Mouse (Mus musculus) midbrain, embryonic 11.5 days (tissue): ENCODE measurements around the gene Ptgs1. TPM values are rescaled to one million over a fixed set of nuclear protein-coding genes. Genes with fewer than 3 reads are reported as not detected.

Experiments
- ATAC-seq: fragments of 200-750 bp; cut with Nextera tagmentation; 2 replicates; pipeline ENCODE4 v1.8.0; 2017; ENCODE audit warnings: moderate TSS enrichment, moderate library complexity; ENCODE audit not compliant: low FRiP score
- DNase-seq: peaks from one replicate; pipeline ENCODE4 v3.0.0; 2015; ENCODE audit warnings: low spot score; ENCODE audit errors: missing footprints
- H3K27ac ChIP-seq: fragments of 300-500 bp; sonication (generic); 2 replicates; pipeline ENCODE4 v1.5.1; 2014; ENCODE audit warnings: low read depth, low read length
- H3K27me3 ChIP-seq: fragments of 300-500 bp; sonication (generic); 2 replicates; pipeline ENCODE4 v1.6.1; 2014; ENCODE audit warnings: mild to moderate bottlenecking, low read length, moderate library complexity, mixed read lengths; ENCODE audit not compliant: control insufficient read depth, insufficient read depth
- H3K36me3 ChIP-seq: fragments of 300-500 bp; sonication (generic); 2 replicates; pipeline ENCODE4 v1.6.1; 2014; ENCODE audit warnings: mild to moderate bottlenecking, low read length, moderate library complexity, mixed read lengths; ENCODE audit not compliant: control insufficient read depth, insufficient read depth
- H3K4me1 ChIP-seq: fragments of 300-500 bp; sonication (generic); 2 replicates; pipeline ENCODE4 v1.6.1; 2014; ENCODE audit warnings: low read length; ENCODE audit not compliant: control insufficient read depth, insufficient read depth
- H3K4me2 ChIP-seq: fragments of 300-500 bp; sonication (generic); 2 replicates; pipeline ENCODE4 v1.6.1; 2014; ENCODE audit warnings: mild to moderate bottlenecking, moderate library complexity
- H3K4me3 ChIP-seq: fragments of 300-500 bp; sonication (generic); 2 replicates; pipeline ENCODE4 v1.5.1; 2014; ENCODE audit warnings: low read depth, low read length
- H3K9ac ChIP-seq: fragments of 300-500 bp; sonication (generic); 2 replicates; pipeline ENCODE4 v1.6.1; 2014; ENCODE audit warnings: low read length
- H3K9me3 ChIP-seq: fragments of 300-500 bp; sonication (generic); 2 replicates; pipeline ENCODE4 v1.6.1; 2016; ENCODE audit warnings: low read length; ENCODE audit not compliant: control insufficient read depth
- WGBS: fragments of 180-500 bp; shearing (Covaris S2); extraction: QIAGEN DNeasy Blood & Tissue Kit; methylation state at CpG from one replicate; pipeline ENCODE4 v1.1.7; 2014; 5-methylcytosine and 5-hydroxymethylcytosine counted together
- polyA plus RNA-seq: library from polyadenylated mRNA; unstranded; fragments of >200 nt; fragmentation: Nextera tagmentation; extraction: Ambion mirVana; gene quantifications from 2 replicates; pipeline ENCODE4 v1.2.1, GENCODE M21; 2014

Gene Ptgs1
- polyA plus RNA-seq, 1 experiment from 2014 or later = 4.2 TPM

- Histone ChIP-seq H3K9ac (no peak overlapping the region), H3K4me2 (no peak overlapping the region), H3K9me3 (peaks cover 3% of the 10 kb centered on the region), H3K36me3 (no peaks in the 10 kb centered on the region), H3K4me1 (no peaks in the 10 kb centered on the region), H3K4me3 (no peak overlapping the region), H3K27ac (no peak overlapping the region), H3K27me3 (no peaks in the 10 kb centered on the region)
- DNase-seq = no peak
- WGBS = 92% methylated on average over 5 of the region's 5 CpGs
- ATAC-seq = no peak
These were observed 6.7 kb downstream of the Ptgs1 start for GRCm38 (mm10) chr2:36236889-36237288.

DNA sequence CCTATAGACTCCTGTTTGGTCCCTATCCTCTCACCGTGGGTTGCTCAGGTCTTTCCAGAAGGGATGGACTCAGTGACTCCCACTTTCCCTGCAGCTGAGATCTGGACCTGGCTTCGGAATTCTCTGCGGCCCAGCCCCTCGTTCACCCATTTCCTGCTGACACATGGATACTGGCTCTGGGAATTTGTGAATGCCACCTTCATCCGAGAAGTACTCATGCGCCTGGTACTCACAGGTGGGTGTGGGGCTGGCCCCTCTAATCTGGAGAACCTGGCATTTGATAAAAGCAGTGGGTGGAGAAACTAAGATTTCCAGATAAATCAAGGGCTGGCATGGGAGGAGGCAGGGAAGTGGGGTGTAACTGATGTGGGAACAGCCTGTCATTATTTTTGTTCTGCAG, 7.3 kb downstream of the Ptgs1 start:
- Histone ChIP-seq H3K9ac (no peak overlapping the region), H3K27me3 (no peaks in the 10 kb centered on the region), H3K9me3 (peaks cover 3% of the 10 kb centered on the region), H3K4me1 (no peaks in the 10 kb centered on the region), H3K4me3 (no peak overlapping the region), H3K36me3 (no peaks in the 10 kb centered on the region), H3K4me2 (no peak overlapping the region), H3K27ac (no peak overlapping the region)
- WGBS = 88% methylated on average over 6 of the region's 6 CpGs
- ATAC-seq (no peak), DNase-seq (no peak)

DNA sequence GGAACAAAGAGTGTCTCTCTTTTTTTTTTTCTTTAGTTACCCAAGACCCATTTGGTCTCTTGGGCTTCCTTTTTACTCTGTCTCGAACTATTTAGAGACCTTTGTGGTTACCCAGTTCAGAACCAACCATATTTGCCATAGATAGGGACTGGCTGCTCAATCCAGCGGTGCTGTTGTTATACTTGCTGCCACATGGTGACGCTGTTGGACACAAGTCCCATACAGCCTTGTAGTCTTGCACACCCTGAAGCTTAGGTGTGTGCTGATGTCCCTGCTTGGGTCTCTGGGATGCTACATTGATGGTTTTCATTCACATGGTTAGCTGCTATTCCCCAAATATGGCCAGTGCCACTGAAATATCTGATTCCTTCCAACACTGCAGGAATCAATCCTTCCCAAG, 8.2 kb downstream of the Ptgs1 start:
- Histone ChIP-seq H3K4me1 (no peaks in the 10 kb centered on the region), H3K9me3 (peaks cover 3% of the 10 kb centered on the region), H3K36me3 (no peaks in the 10 kb centered on the region), H3K27me3 (no peaks in the 10 kb centered on the region), H3K27ac (no peak overlapping the region), H3K9ac (no peak overlapping the region), H3K4me3 (no peak overlapping the region), H3K4me2 (no peak overlapping the region)
- 67% methylated on average over 3 of the region's 3 CpGs for WGBS
- DNase-seq (no peak), ATAC-seq (no peak)

DNA sequence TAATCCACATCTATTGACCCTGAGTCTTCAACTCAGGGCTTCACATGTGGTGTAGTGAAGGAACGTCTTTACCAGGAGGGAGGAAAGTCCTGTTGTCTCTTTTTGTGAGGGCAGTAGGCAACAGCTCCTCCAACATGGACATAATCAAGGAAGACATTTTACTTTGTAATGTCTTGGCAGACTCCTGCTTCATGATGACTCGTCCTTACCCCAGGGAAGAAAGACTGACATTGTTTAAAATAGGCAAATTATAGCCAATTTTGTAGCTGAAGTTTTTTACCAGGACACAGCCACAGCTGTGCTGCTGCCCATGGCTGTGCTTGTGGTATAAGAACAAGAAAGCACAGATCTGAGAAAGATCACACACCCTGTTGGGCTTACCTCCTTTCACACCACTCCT, 8.7 kb downstream of the Ptgs1 start:
- Histone ChIP-seq H3K4me2 (no peak overlapping the region), H3K4me3 (no peak overlapping the region)

DNA sequence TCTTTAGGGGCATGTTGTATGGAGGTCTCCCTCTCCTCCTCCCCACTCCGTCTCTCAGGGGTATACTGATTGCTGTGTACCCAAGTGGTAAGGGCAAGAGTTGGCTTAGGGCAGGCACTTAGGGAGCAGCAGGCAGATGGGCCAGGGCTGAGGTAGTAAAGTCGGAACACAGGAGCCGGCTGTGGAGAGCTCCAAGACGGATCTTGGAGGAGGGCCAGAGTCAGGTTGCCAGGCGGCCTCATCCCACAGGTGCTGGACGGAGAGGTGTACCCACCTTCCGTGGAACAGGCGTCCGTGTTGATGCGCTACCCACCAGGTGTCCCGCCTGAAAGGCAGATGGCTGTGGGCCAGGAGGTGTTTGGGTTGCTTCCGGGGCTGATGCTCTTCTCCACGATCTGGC, 12.3 kb downstream of the Ptgs1 start:
- no peak for DNase-seq
- Histone ChIP-seq H3K9ac (no peak overlapping the region), H3K4me2 (no peak overlapping the region), H3K36me3 (no peaks in the 10 kb centered on the region), H3K27ac (no peak overlapping the region), H3K9me3 (peaks cover 3% of the 10 kb centered on the region), H3K27me3 (no peaks in the 10 kb centered on the region), H3K4me1 (no peaks in the 10 kb centered on the region), H3K4me3 (no peak overlapping the region)
- WGBS = 90% methylated on average over 13 of the region's 13 CpGs
- ATAC-seq = no peak

More for the DNA sequence above, 8.7 kb downstream of the Ptgs1 start:
- no peaks in the 10 kb centered on the region for H3K4me1 ChIP-seq
- H3K9me3 ChIP-seq = peaks cover 3% of the 10 kb centered on the region
- no peaks in the 10 kb centered on the region for H3K27me3 ChIP-seq
- 84% methylated on average over 2 of the region's 2 CpGs for WGBS
- H3K27ac ChIP-seq = no peak overlapping the region
- ATAC-seq (no peak), DNase-seq (no peak)
- no peaks in the 10 kb centered on the region for H3K36me3 ChIP-seq
- H3K9ac ChIP-seq = no peak overlapping the region

DNA sequence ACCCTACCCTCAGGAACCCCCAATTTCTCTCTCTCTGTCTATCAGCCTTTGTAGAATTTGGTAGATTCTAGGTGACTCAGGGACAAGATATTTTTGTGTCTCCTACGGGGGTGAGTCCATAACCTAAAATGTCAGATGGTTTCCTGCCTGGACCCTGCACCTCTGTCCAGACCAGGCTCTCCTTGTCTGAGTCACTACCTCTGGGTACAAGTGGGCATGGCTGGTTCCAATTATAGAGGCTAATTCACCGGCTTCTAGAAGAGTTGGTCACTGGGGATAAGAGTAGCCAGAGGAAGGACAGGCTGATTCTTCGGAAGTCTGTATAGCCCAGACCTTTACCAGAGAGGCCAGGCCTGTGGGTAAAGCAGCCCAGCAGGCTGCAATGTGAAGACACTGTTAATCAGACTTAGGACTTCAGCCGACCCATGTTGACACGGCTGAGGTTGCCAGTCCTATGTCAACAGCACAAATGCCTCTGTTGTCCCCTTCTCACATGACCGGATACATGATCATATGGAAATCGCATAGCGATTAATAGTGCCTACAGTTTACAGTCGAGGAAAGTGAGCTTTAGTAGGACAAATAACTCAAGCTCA, 13.2 kb downstream of the Ptgs1 start:
- no peak for ATAC-seq
- H3K4me1 ChIP-seq = no peaks in the 10 kb centered on the region
- H3K36me3 ChIP-seq = no peaks in the 10 kb centered on the region

GRCm38 (mm10) chr2:36243892-36244309, 13.7 kb downstream of the Ptgs1 start:
- Histone ChIP-seq H3K36me3 (no peaks in the 10 kb centered on the region), H3K4me2 (no peak overlapping the region), H3K27ac (no peak overlapping the region), H3K27me3 (no peaks in the 10 kb centered on the region), H3K9me3 (no peaks in the 10 kb centered on the region), H3K4me1 (no peaks in the 10 kb centered on the region), H3K9ac (no peak overlapping the region), H3K4me3 (no peak overlapping the region)
- WGBS = 76% methylated on average over 5 of the region's 5 CpGs
- DNase-seq (no peak), ATAC-seq (no peak)

More for the DNA sequence above, 13.2 kb downstream of the Ptgs1 start:
- no peaks in the 10 kb centered on the region for H3K27me3 ChIP-seq
- no peak overlapping the region for H3K4me2 ChIP-seq
- H3K27ac ChIP-seq = no peak overlapping the region
- whole genome bisulfite sequencing = 89% methylated on average over 9 of the region's 9 CpGs
- no peak for DNase-seq
- no peak overlapping the region for H3K4me3 ChIP-seq
- H3K9ac ChIP-seq = no peak overlapping the region
- peaks cover 2% of the 10 kb centered on the region for H3K9me3 ChIP-seq

DNA sequence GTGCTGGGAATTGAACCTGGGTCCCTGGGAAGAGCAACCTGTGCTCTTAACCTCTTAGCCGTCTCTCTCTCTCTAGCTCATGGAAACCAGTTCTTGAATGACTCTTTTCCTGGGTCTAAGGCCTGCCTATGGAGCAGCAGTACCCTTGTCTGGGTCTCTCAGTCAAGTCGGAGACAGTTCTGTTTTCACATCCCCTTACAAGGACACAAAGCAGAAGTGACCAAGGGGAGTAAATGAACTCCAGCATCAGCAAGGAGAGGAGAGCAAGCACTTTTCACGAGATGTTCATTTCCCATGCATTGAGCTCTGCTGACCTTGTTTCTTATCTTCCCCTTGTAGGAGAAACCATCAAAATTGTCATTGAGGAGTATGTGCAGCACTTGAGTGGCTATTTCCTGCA, 14.5 kb downstream of the Ptgs1 start:
- H3K4me3 ChIP-seq = no peak overlapping the region
- H3K4me1 ChIP-seq = no peaks in the 10 kb centered on the region
- no peak overlapping the region for H3K4me2 ChIP-seq
- no peak overlapping the region for H3K9ac ChIP-seq
- no peaks in the 10 kb centered on the region for H3K9me3 ChIP-seq
- no peaks in the 10 kb centered on the region for H3K27me3 ChIP-seq
- no peak for DNase-seq
- H3K27ac ChIP-seq = no peak overlapping the region
- 91% methylated on average over 3 of the region's 3 CpGs for WGBS
- no peaks in the 10 kb centered on the region for H3K36me3 ChIP-seq
- no peak for ATAC-seq

- no peak overlapping the region for H3K4me2 ChIP-seq
- H3K27me3 ChIP-seq = no peaks in the 10 kb centered on the region
- H3K9ac ChIP-seq = no peak overlapping the region
- H3K4me3 ChIP-seq = no peak overlapping the region
- ATAC-seq = no peak
- no peaks in the 10 kb centered on the region for H3K36me3 ChIP-seq
- H3K9me3 ChIP-seq = no peaks in the 10 kb centered on the region
- DNase-seq = no peak
- 71% methylated on average over 3 of the region's 3 CpGs for WGBS
- no peak overlapping the region for H3K27ac ChIP-seq
- no peaks in the 10 kb centered on the region for H3K4me1 ChIP-seq
These were observed 17.7 kb downstream of the Ptgs1 start for GRCm38 (mm10) chr2:36247964-36248363.
